In the genomic region with DNA sequence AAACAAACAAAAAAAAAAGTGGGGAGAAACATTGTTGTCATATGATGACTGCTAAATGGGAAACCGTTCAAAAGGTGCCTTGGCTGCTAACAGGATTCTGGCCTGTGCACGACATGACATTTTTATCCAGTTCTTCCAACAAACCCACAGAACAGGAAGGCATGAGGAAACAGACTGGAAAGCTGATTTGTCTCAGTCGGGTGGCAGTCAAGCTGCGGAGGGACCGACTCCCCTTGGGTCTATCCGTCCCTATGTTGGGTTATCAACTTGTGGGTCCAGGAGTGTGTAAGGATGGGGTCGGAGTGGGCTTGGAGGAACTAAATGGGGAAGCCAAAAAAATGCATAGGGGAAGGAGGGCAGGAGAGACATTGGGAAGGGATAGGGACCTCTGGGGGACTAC, we compare ENCODE assay signal across 29 mouse cellular contexts. TPM values are rescaled to one million over a fixed set of nuclear protein-coding genes. Genes with fewer than 3 reads are reported as not detected.
A peak's percentile ranks its signal among the peaks of the same experiment; 100 is the strongest.
DNase-seq lines count a peak whose midpoint lies in the region; ATAC-seq and TF ChIP-seq lines count a peak whose summit lies in the region.
"Had no signal": no experiment of that assay in that cellular context is flagged by ENCODE, and none has a peak within 500 bp of the region (broad histone marks: within the 10 kb centered on the region; RNA-seq: fewer than 3 reads in every experiment).

No protein-coding gene starts in this region.

- peaks cover 55% of the 10 kb centered on the region for H3K36me3 ChIP-seq in liver, embryonic 12.5 days

- no peak overlapping the region for H3K4me2 ChIP-seq in liver, embryonic 12.5 days
- H3K4me2 ChIP-seq: embryonic facial prominence, embryonic 12.5 days; embryonic facial prominence, embryonic 15.5 days; heart, embryonic 12.5 days; heart, embryonic 15.5 days; hindbrain, embryonic 13.5 days; intestine, embryonic 15.5 days had no signal

- peak overlapping the region; percentile 61 for H3K27ac ChIP-seq in cerebellum, adult 2 months (ENCODE audit: insufficient read depth, low read length)
- H3K27ac ChIP-seq in liver, embryonic 12.5 days: no peak overlapping the region
- H3K27ac ChIP-seq: embryonic facial prominence, embryonic 12.5 days; embryonic facial prominence, embryonic 15.5 days; gastrocnemius, adult 2 months; heart, embryonic 15.5 days; hindbrain, embryonic 10.5 days; intestine, embryonic 15.5 days had no signal

- no peak overlapping the region for H3K4me3 ChIP-seq in cerebellum, adult 2 months (replicated peaks; ENCODE audit: insufficient read depth, low read depth, low read length)
- H3K4me3 ChIP-seq in liver, embryonic 12.5 days: no peak overlapping the region
- H3K4me3 ChIP-seq: embryonic facial prominence, embryonic 12.5 days; embryonic facial prominence, embryonic 15.5 days; gastrocnemius, adult 2 months; heart, embryonic 12.5 days; heart, embryonic 15.5 days; hindbrain, embryonic 10.5 days; hindbrain, embryonic 13.5 days; intestine, embryonic 15.5 days had no signal

- H3K9ac ChIP-seq in liver, embryonic 12.5 days: no peak overlapping the region
- H3K9ac ChIP-seq: embryonic facial prominence, embryonic 12.5 days; embryonic facial prominence, embryonic 15.5 days; forebrain, postnatal 0 days; heart, embryonic 12.5 days; heart, embryonic 15.5 days; hindbrain, embryonic 13.5 days; intestine, embryonic 15.5 days had no signal

- TF ChIP-seq CTCF in cerebellum, adult 2 months (IDR thresholded peaks at IDR 0.05; ENCODE audit: borderline replicate concordance, insufficient read depth, low read depth, low read length): no peak

- DNase-seq in cerebellum, adult 2 months: peak in 1 of 2 experiments; percentile 55
- DNase-seq in cerebellum, postnatal 25 days: peak; percentile 35 to 43
- DNase-seq in cerebellum, adult 8-10 months: no peak
- DNase-seq in brain, adult 2 months (ENCODE audit: low read depth, low spot score): peak; percentile 46
- DNase-seq: adrenal gland, adult 8-10 months; adrenal gland, postnatal 25 days; cerebellum, adult 11-12 months; forebrain, postnatal 0 days; gastrocnemius, adult 2 months; gastrocnemius, postnatal 14 days; heart, adult 18-20 months; heart, postnatal 10 days; heart, postnatal 36 days; kidney, adult 11 months; kidney, adult 8-10 months had no signal

- no peaks in the 10 kb centered on the region for H3K27me3 ChIP-seq in cerebellum, adult 2 months (ENCODE audit: control insufficient read depth, insufficient read depth, low read length)
- H3K27me3 ChIP-seq in liver, embryonic 12.5 days (replicated peaks): no peaks in the 10 kb centered on the region
- H3K27me3 ChIP-seq: embryonic facial prominence, embryonic 12.5 days; embryonic facial prominence, embryonic 15.5 days; heart, embryonic 12.5 days; heart, embryonic 15.5 days; hindbrain, embryonic 13.5 days; intestine, embryonic 15.5 days had no signal

- 18% methylated on average over 7 of the region's 7 CpGs for WGBS in cerebellum, adult 2 months
- 34% methylated on average over 7 of the region's 7 CpGs for WGBS in liver, embryonic 12.5 days (ENCODE audit: insufficient replicate concordance)

- H3K9me3 ChIP-seq in liver, embryonic 12.5 days (replicated peaks): no peaks in the 10 kb centered on the region
- H3K9me3 ChIP-seq: embryonic facial prominence, embryonic 12.5 days; embryonic facial prominence, embryonic 15.5 days; heart, embryonic 15.5 days; intestine, embryonic 15.5 days had no signal

- peaks cover 42% of the 10 kb centered on the region for H3K4me1 ChIP-seq in cerebellum, adult 2 months (ENCODE audit: control insufficient read depth, insufficient read depth, low read length)
- no peaks in the 10 kb centered on the region for H3K4me1 ChIP-seq in liver, embryonic 12.5 days
- H3K4me1 ChIP-seq: embryonic facial prominence, embryonic 12.5 days; heart, embryonic 12.5 days; hindbrain, embryonic 10.5 days; intestine, embryonic 15.5 days had no signal

- TF ChIP-seq POLR2A in cerebellum, adult 2 months (IDR thresholded peaks at IDR 0.05; ENCODE audit: borderline replicate concordance, insufficient read depth, low read length): no peak

- ATAC-seq in cerebellum, adult (ENCODE audit: insufficient number of reproducible peaks, low FRiP score, low TSS enrichment): no peak
- no peak for ATAC-seq in liver, embryonic 12.5 days
- ATAC-seq: CD4-positive, CD25-positive, alpha-beta regulatory T cell, adult 4 months; forebrain, embryonic 14.5 days; forebrain, postnatal 0 days; hindbrain, embryonic 16.5 days; intestine, embryonic 15.5 days had no signal

RNA-seq across cellular contexts. Expression of gene Dsn1, which starts 34.5 kb away (rescaled TPM):
- 4.6 and 4.8 TPM in 2 replicates for polyA plus RNA-seq in cerebellum, adult 2 months (2012; rRNA removed)
- polyA plus RNA-seq in liver, embryonic 12.5 days (2016; fragmentation: Nextera tagmentation; extraction: Ambion mirVana): 38.7 TPM in 2 replicates

RNA-seq across cellular contexts. Expression of gene Soga1, which starts 37.6 kb away (rescaled TPM):
- polyA plus RNA-seq in cerebellum, adult 2 months (2012; rRNA removed): 38.3 and 50.1 TPM in 2 replicates
- 3.4 TPM in 2 replicates for polyA plus RNA-seq in liver, embryonic 12.5 days (2016; fragmentation: Nextera tagmentation; extraction: Ambion mirVana)

RNA-seq across cellular contexts. Expression of gene Tldc2, which starts 45.4 kb away (rescaled TPM):
- polyA plus RNA-seq in cerebellum, adult 2 months (2012; rRNA removed): 6.0 and 7.1 TPM in 2 replicates
- polyA plus RNA-seq in liver, embryonic 12.5 days (2016; fragmentation: Nextera tagmentation; extraction: Ambion mirVana): 0.29 TPM in 1 of 2 replicates, not detected in the other
- polyA plus RNA-seq: C2C12; CD4-positive, CD25-positive, alpha-beta regulatory T cell, adult 4 months; embryonic facial prominence, embryonic 12.5 days; embryonic facial prominence, embryonic 15.5 days; forebrain, embryonic 11.5 days; forebrain, embryonic 14.5 days; forebrain, postnatal 0 days; heart, embryonic 12.5 days; heart, embryonic 15.5 days; hindbrain, embryonic 10.5 days; hindbrain, embryonic 13.5 days; hindbrain, embryonic 16.5 days; intestine, embryonic 15.5 days had no signal

RNA-seq across cellular contexts. Expression of gene Ndrg3, which starts 49.6 kb away (rescaled TPM):
- 782 and 861 TPM in 2 replicates for polyA plus RNA-seq in cerebellum, adult 2 months (2012; rRNA removed)
- 55.4 and 56.4 TPM in 2 replicates for polyA plus RNA-seq in liver, embryonic 12.5 days (2016; fragmentation: Nextera tagmentation; extraction: Ambion mirVana)
